Mouse (Mus musculus) limb, embryonic 10.5 days (tissue): ENCODE results near the gene Hist2h2be. TPM values are rescaled to one million over a fixed set of nuclear protein-coding genes. Genes with fewer than 3 reads are reported as not detected.

ENCODE experiments used
- DNase-seq: peaks from one replicate; pipeline ENCODE4 v3.0.0-alpha.2; 2017; ENCODE audit warnings: low spot score
- H3K27ac ChIP-seq: fragments of 300-500 bp; sonication (generic); 2 replicates; pipeline ENCODE4 v1.5.1; 2016; ENCODE audit warnings: mild to moderate bottlenecking
- H3K27me3 ChIP-seq: fragments of 300-500 bp; sonication (generic); 2 replicates; pipeline ENCODE4 v1.6.1; 2016; ENCODE audit warnings: low read depth, mild to moderate bottlenecking; ENCODE audit not compliant: poor library complexity, severe bottlenecking
- H3K36me3 ChIP-seq: fragments of 300-500 bp; sonication (generic); 2 replicates; pipeline ENCODE4 v1.6.1; 2016; ENCODE audit warnings: mild to moderate bottlenecking, moderate library complexity
- H3K4me1 ChIP-seq: fragments of 300-500 bp; sonication (generic); 2 replicates; pipeline ENCODE4 v1.6.1; 2016
- H3K4me3 ChIP-seq: fragments of 300-500 bp; sonication (generic); 2 replicates; pipeline ENCODE4 v1.5.1; 2016; ENCODE audit warnings: mild to moderate bottlenecking, moderate library complexity
- H3K9me3 ChIP-seq: fragments of 300-500 bp; sonication (generic); replicated peaks from 2 replicates; pipeline ENCODE4 v1.6.1; 2016; ENCODE audit warnings: mild to moderate bottlenecking
- WGBS: fragments of 180-500 bp; shearing (Covaris S2); methylation state at CpG from one replicate; pipeline ENCODE4 v1.1.7; 2016; 5-methylcytosine and 5-hydroxymethylcytosine counted together
- polyA plus RNA-seq: library from polyadenylated mRNA; unstranded; fragments of >200 nt; fragmentation: Nextera tagmentation; extraction: Ambion mirVana; gene quantifications from 2 replicates; pipeline ENCODE4 v1.2.1, GENCODE M21; 2016

The Hist2h2be gene
- polyA plus RNA-seq, 1 experiment from 2014 or later: 5.8 TPM

DNA sequence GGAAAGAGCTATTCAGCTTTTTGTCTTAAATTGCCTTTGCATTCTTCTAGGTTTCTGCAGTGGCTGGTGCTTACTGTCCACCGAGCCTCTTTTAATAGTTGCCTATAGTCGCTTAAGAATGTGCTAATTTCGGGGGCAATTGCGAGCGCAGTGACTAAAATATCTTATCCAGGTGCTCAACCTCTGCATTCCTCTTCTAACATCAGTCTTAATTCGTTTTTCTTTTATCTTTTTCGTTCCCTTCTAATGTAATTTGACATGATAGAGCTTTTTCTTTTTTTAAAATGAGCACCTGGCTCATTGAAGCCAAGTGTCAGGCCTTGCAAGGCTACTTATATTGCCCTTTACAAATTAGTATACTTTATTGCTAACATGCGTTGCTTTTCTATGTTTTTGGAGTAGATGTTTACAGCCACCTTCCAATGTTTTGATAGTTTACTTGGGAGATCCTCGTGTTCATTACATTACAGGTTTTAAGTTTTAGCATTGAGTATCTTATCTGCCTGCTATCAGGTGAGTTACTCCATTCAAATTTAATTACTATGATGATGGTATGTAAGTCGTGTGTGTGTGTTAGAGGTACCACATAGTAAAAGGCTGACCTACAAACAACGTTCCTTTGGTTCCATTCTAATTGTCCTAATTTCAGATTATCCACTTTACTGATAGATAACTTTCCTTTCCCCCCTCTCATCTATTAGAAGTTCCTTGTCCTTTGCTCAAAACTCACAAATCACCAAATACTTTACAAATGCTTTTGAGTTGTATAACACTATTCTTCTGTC, 26.6 kb downstream of the Hist2h2be start:
- Histone ChIP-seq H3K4me3 (peak overlapping the region; percentile 56), H3K36me3 (no peaks in the 10 kb centered on the region), H3K9me3 (no peaks in the 10 kb centered on the region), H3K27ac (peak overlapping the region; percentile 85), H3K4me1 (peaks cover 66% of the 10 kb centered on the region), H3K27me3 (peaks cover 13% of the 10 kb centered on the region)
- WGBS: 3% methylated on average over 11 of the region's 11 CpGs
- no peak for DNase-seq

- Histone ChIP-seq H3K9me3 (no peaks in the 10 kb centered on the region), H3K4me1 (peaks cover 58% of the 10 kb centered on the region), H3K27me3 (peaks cover 21% of the 10 kb centered on the region), H3K36me3 (no peaks in the 10 kb centered on the region), H3K4me3 (peak overlapping the region; percentile 56), H3K27ac (peak overlapping the region; percentile 85; the same call in 1 of the 2 replicates)
- DNase-seq: no peak
- WGBS: 55% methylated on average over 6 of the region's 6 CpGs
Measured at GRCm38 (mm10) chr3:96248141-96249033, 27.5 kb downstream of the Hist2h2be start.

DNA sequence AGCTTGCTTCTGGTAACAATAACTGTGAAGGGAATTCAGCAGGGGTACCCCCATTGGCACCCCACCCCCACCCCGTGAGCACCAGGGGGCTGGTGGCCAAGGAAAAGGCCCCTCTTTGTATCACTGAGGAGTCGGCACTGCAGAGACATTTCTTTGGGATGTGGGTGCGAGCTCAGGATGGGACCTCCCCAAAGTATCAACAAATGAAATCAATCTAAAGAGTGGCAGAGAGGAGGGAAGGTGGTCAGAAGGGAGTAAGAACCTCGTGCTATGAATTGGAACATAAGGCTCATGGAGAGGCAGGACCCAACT, 28.1 kb downstream of the Hist2h2be start:
- H3K27ac ChIP-seq: 0 out of 2 replicates have a peak overlapping the region, but pooled peaks have one; percentile 40
- H3K27me3 ChIP-seq: peaks cover 27% of the 10 kb centered on the region
- 55% methylated on average over 4 of the region's 4 CpGs for WGBS
- peak overlapping the region; percentile 56; the same call in 1 of the 2 replicates for H3K4me3 ChIP-seq
- H3K36me3 ChIP-seq: no peaks in the 10 kb centered on the region
- no peaks in the 10 kb centered on the region for H3K9me3 ChIP-seq
- H3K4me1 ChIP-seq: peaks cover 52% of the 10 kb centered on the region
- no peak for DNase-seq

DNA sequence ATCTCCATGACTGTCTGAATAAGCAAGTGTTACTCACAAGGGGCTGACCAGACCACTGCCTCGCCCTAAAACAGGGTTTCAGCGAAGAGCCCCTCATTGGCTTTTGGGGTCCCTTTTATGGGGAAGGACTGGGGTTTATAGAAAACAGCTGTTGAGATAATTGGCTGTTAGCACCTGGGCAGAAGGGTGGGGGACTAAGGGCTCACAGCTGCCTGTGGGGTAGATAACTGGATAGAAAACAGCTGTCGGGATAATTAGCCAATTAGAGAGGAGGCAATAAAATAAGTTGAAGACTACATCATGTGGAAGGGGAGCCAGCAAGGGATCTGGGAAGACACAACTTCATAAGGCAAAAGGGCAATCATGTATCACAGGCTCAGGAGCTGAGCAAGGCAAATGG, 30.0 kb downstream of the Hist2h2be start:
- peaks cover 46% of the 10 kb centered on the region for H3K4me1 ChIP-seq
- no peak overlapping the region for H3K4me3 ChIP-seq
- H3K27me3 ChIP-seq: peaks cover 44% of the 10 kb centered on the region
- peak; percentile 49 for DNase-seq
- no peak overlapping the region for H3K27ac ChIP-seq
- 34% methylated on average over 3 of the region's 3 CpGs for WGBS
- H3K36me3 ChIP-seq: no peaks in the 10 kb centered on the region
- no peaks in the 10 kb centered on the region for H3K9me3 ChIP-seq

DNA sequence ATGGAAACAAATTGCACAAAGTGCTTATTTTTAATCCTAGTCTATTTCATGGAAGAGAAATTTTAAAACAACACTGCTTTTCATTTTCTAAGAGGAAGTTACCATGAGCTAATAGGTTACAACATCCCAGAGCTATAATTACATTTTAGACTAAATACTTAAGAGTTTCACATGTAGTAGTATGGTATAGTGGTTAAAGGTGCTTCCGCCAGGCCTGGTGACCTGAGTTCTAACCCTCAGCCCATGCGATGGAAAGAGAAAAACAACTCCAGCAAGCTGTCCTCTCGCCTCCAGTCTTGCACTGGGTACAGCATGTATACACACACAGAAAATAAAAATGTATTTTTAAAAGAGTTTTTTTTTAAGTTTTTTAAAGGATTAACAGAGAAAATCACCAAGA, 30.9 kb downstream of the Hist2h2be start:
- Histone ChIP-seq H3K4me1 (peaks cover 46% of the 10 kb centered on the region), H3K27me3 (peaks cover 48% of the 10 kb centered on the region), H3K4me3 (no peak overlapping the region), H3K9me3 (no peaks in the 10 kb centered on the region), H3K36me3 (no peaks in the 10 kb centered on the region), H3K27ac (no peak overlapping the region)
- 87% methylated on average over 3 of the region's 3 CpGs for WGBS
- DNase-seq: no peak

- WGBS: 46% methylated on average over 10 of the region's 10 CpGs
- H3K36me3 ChIP-seq: no peaks in the 10 kb centered on the region
- peaks cover 20% of the 10 kb centered on the region for H3K4me1 ChIP-seq
- no peaks in the 10 kb centered on the region for H3K9me3 ChIP-seq
- H3K4me3 ChIP-seq: no peak overlapping the region
- peak; percentile 53 for DNase-seq
- H3K27ac ChIP-seq: no peak overlapping the region
- peaks cover 46% of the 10 kb centered on the region for H3K27me3 ChIP-seq
Measured at GRCm38 (mm10) chr3:96254683-96255355, 33.9 kb downstream of the Hist2h2be start.

GRCm38 (mm10) chr3:96255926-96256593, 35.1 kb downstream of the Hist2h2be start:
- 86% methylated on average over 5 of the region's 5 CpGs for WGBS
- H3K4me1 ChIP-seq: peaks cover 7% of the 10 kb centered on the region
- H3K9me3 ChIP-seq: no peaks in the 10 kb centered on the region

DNA sequence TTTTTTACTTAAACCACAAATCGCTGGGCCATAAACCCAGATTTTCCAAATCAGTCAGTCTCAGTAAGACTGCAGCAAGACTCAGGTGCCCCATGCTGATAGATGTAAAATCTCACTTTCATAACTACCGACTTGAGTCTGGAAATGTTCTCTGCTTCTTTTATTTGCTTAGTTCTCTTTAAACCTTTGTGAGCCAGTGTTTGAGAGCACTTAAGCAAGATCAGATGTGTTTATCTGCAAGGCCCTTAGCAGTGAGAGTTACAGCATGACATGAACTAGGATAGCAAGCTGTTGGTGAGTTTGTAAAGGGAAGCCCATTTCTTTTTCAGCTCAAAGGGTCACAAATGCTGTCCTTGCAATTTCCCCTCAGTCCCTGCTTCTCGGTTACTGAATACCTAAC, 36.3 kb downstream of the Hist2h2be start:
- Histone ChIP-seq H3K9me3 (no peaks in the 10 kb centered on the region), H3K27ac (no peak overlapping the region)
- no peak for DNase-seq

More at GRCm38 (mm10) chr3:96255926-96256593, 35.1 kb downstream of the Hist2h2be start:
- DNase-seq: no peak
- no peak overlapping the region for H3K4me3 ChIP-seq
- H3K27me3 ChIP-seq: peaks cover 51% of the 10 kb centered on the region
- H3K36me3 ChIP-seq: no peaks in the 10 kb centered on the region
- H3K27ac ChIP-seq: no peak overlapping the region

DNA sequence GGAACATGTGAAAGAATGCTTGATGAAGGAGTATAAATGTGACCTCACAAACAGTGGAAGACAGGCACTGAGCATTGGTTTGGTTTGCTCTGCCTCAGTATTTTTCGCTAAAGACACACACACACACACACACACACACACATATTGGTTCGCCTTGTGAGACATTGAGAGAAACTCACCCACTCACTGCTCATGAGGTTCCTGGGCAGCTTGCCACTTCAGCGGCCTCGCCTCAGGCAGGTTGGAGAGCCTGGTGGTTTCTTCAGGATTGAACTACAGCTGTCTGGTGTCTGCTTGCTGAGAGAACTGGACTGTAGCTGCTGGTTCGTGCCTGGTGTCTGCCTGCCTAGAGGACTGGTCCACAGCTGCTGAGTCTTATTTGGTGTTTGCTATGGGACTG, 39.3 kb downstream of the Hist2h2be start:
- peaks cover 21% of the 10 kb centered on the region for H3K27me3 ChIP-seq
- H3K4me1 ChIP-seq: peaks cover 33% of the 10 kb centered on the region
- WGBS: 92% methylated on average over 5 of the region's 5 CpGs
- no peak overlapping the region for H3K4me3 ChIP-seq
- H3K9me3 ChIP-seq: no peaks in the 10 kb centered on the region
- no peak overlapping the region for H3K27ac ChIP-seq
- DNase-seq: no peak
- H3K36me3 ChIP-seq: no peaks in the 10 kb centered on the region

More for the DNA sequence above, 36.3 kb downstream of the Hist2h2be start:
- no peaks in the 10 kb centered on the region for H3K36me3 ChIP-seq
- peaks cover 13% of the 10 kb centered on the region for H3K4me1 ChIP-seq
- WGBS: 79% methylated on average over 3 of the region's 3 CpGs
- H3K27me3 ChIP-seq: peaks cover 49% of the 10 kb centered on the region
- no peak overlapping the region for H3K4me3 ChIP-seq

- 71% methylated on average over 3 of the region's 3 CpGs for WGBS
- H3K27ac ChIP-seq: peak overlapping the region; percentile 97
- H3K9me3 ChIP-seq: no peaks in the 10 kb centered on the region
- DNase-seq: no peak
- H3K4me1 ChIP-seq: peaks cover 35% of the 10 kb centered on the region
- peaks cover 10% of the 10 kb centered on the region; the same call in 1 of the 2 replicates for H3K27me3 ChIP-seq
- no peaks in the 10 kb centered on the region for H3K36me3 ChIP-seq
- H3K4me3 ChIP-seq: peak overlapping the region; percentile 62
Measured at GRCm38 (mm10) chr3:96261623-96262022, 40.7 kb downstream of the Hist2h2be start.

- Histone ChIP-seq H3K9me3 (no peaks in the 10 kb centered on the region), H3K4me1 (peaks cover 41% of the 10 kb centered on the region), H3K36me3 (no peaks in the 10 kb centered on the region), H3K4me3 (peak overlapping the region; percentile 62), H3K27me3 (peaks cover 10% of the 10 kb centered on the region; the same call in 1 of the 2 replicates), H3K27ac (peak overlapping the region; percentile 97)
- 2% methylated on average over 19 of the region's 19 CpGs for WGBS
- DNase-seq: peak; percentile 81
Measured at GRCm38 (mm10) chr3:96262216-96262875, 41.4 kb downstream of the Hist2h2be start.
